Mouse (Mus musculus) gonadal fat pad, adult 2 months (tissue): ENCODE results near the gene Rab36. TPM values are rescaled to one million over a fixed set of nuclear protein-coding genes. Genes with fewer than 3 reads are reported as not detected.

Experiments used
- DNase-seq: peaks from one replicate; pipeline ENCODE4 v3.0.0-alpha.2; 2012; ENCODE audit warnings: low read depth
- polyA plus RNA-seq: library from polyadenylated mRNA; depleted of rRNA; stranded (reverse); fragments of >200 nt; gene quantifications from 2 replicates; pipeline ENCODE4 v1.2.3, GENCODE M21; 2012; rRNA removed

The Rab36 gene
- polyA plus RNA-seq, 1 experiment = 5.0 TPM

DNA sequence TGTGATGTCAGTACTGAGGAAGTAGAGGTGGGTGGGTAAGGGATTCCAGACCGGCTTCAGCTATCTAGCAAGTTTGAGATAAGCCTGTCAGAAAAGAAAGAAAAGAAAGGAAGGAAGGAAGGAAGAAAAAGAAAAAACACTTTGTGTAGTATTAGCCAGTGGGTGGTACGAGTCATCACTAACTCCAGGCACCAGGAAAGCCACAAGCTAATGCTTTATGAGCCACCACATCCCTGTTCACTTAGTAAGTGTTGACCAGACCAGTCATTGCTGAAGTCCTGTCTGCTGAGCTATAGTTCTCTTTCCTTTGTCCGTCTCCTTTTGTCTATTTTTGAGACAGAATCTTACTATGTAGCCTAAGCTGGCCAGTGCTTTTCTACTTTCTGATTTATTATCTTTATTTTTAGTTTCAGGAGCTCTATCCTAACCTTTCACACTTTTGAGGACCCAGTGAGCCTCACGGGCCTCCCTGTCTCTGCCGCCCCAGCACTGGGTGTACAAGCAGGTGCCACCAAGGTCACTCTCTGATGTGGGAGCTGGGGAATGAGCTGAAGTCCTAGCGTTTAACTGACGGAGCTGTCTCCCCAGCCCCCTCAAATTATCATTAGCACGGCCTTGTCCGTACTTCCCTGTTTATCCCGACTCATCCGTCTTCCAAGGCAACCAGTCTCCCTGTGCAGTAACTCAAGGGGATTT lies 33.6 kb downstream of the Rab36 start:
- no peak for DNase-seq

DNA sequence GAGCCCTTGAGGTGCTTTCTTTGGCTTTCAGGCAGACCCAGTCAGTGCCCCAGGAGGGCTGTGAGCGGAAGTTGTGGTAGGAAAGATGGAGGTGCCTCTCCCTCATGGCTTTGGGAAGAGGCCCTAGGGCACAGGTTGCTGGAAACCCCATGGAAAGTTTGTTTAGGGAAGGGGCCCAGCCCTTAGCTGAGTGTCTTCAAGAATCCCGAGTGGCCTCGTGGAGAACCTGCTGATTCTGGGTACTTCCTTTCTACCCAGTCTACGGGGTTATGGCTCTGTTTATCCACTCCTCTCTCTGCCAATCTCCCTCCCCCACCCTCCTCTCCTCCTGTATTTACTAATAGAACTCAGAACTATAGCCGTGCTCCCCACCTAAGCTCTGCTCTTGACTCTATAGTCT lies 38.8 kb downstream of the Rab36 start:
- no peak for DNase-seq

DNA sequence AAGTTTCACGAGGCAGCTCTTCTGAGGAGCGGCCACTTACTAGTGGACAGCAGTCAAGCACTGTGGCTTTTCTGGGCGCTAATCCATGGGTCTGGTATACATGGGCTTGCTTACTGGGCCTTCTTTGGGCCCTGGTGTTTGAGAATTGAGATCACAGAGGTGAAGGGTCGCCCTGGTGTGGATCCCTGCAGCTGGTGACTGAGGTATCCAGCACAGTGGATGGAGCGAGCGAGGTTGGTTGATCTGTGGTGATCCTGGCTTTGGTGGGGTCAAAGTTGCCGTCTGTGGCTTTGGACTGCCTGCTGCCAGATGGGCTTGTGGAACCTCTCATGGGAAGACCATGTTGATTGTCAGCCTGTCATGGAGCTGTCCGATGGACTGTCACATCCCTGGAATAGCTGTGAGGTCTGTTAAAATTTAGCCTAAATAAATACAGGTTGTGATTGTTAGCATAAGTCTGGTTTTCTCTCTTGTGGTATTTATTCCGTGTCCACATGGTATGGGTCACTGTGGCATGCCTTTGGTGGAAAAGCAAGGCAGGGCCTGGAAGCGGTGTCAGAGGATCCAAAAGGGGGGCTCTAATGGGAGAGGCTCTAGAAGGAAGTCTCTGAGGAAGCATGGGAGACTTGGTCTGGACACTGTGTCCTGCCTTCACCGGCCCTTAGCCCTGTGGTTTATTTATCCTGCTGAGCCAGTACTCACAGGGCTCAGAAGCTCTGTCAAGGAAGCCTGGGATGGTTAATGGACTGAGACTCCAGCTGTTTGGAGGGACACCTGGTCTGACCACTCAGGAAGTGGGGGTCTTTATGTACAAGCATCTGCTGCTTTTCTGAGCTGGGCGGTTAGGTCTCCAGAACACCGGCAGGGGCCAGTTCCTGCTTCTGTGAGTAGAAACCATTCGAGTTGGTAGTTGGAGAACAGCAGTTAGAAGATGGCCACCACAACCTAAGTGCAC lies 41.6 kb downstream of the Rab36 start:
- no peak for DNase-seq

DNA sequence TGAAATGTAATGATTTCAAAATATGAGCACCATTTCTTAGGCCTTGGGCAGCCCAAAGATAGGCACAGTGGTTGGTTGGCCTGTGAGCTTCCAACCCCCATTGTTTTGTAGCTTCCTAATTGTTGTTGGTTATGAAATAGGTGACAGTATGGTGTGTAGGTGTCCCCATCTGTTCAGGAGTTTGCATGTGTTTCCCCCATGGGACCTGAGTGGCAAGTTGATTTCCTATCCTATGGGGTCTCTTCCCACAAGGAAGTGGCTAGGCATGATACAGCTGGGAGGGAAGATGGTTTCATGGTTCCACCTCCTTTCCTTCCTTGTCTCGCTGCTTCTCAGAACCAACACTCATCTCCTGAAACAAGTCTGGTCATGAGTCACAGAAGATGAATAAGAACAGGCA lies 48.5 kb downstream of the Rab36 start:
- no peak for DNase-seq

DNA sequence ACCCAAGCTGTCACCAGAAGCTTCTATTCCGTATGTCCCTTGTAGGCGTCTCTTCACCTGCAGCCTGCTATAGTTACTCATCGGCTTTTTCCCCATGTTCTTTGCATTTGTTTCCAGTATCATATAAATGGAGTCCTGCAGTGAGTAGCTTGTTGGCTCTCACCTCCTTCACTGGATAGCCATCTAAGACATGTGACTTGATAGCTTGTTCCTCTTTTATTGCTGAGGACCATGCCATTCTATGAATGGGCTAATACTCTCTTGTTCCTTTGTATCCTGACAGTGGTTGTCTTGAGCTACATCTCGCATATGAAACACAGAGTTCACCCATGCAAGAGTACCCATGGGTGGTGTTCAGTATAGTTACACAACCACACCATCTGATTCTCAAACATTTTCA lies 51.6 kb downstream of the Rab36 start:
- DNase-seq = no peak

DNA sequence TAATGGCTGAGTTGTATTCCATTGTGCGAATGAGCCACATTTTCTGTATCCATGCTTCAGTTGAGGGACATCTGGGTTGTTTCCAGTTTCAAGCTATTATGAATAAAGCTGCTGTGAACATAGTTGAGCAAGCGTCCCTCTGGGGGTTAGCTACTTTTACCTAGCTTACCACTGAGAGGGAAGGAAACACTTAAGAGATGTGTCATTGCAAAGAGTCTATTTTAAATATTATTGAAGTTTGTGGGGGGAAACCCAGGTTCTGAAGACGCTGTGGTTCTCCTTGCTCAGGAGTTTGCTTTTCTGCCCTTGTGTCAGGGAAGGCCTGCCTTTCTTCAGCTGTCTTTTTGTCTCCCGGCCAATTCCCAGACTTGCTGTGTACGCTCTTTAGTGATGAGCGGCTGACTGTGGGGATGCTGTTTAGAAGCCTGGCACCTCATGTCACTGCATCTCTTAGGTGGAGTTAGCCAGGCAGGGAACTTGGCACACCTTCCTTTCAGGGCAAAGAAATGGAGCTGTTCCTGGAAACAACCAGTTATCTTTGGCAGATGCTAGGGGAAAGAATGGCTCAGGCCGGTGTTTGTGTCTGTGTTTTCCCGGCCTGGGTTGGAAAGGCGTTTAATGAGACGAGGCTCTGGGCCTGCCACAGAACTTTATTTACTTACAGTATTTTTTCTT lies 54.8 kb downstream of the Rab36 start:
- DNase-seq = no peak

DNA sequence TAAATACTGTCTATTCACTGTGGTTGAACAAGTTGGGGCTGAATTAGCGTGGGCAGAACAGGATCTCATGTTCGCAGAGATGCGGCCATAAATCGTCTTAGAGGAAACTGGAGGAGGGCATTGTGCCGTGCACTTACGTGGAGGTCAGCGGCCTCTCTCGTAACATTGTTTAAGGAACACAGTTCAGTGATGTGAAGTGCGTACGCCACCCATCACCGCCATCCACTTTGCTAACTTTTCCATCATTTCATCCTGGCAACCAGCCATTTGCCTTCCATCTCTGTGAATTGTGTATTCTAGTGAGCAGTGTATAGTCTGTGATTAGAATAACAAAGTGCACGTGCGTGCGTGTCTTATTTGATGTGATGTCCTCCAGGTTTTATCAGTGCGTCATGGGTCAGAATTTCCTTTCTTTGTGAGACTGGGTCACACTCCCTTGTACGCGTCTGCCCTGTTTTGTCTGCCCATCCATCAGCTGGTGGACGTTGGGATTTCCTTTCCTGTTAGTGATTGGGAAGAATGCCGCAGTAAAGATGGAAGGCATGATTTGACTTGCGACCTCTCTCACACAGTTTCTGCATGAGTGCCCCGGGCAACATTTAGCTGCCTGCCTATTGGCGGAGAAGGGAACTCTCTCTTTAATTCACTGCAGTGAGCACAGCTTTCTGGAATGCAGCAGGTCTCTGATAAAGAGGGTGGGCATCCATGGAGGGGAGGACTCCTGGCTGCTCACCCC lies 56.6 kb downstream of the Rab36 start:
- DNase-seq = no peak

DNA sequence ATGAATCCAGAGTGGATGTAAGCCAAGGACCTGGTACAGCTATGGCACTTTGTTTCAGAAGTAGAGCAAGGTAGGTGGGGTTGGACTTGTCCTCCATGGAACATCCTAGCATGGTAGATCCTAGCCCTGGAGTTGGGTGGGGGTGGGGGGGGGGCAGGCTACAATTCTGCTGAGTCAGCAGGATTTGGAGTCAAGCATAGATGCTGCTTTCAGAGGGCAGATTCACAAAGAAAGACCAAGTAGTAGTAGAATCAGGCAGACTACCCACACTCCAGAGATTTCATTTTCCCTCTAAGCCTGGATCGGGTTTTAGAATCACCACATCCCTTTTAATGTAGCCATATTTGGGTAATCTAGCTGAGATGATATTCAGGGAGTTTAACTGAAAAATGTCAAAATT lies 57.5 kb downstream of the Rab36 start:
- no peak for DNase-seq

DNA sequence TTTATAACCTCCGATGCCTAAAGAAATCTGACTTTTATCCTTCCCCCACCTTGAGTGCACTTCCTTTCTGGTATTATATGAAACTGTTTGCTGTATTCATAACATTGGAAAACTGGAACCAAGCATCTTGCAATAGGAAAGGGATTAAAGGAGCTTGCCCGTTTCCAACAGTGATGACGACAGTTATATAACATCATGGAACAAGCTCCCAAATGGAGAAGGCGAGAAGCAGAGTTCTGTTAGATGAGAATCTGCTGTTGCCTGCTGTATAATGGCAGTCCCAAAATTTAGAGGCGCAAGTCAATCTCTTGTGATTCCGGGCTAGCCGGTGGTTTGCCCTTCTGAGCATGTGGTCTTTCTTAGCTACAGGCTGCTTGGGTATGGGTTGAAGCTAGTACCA lies 58.4 kb downstream of the Rab36 start:
- DNase-seq = no peak

DNA sequence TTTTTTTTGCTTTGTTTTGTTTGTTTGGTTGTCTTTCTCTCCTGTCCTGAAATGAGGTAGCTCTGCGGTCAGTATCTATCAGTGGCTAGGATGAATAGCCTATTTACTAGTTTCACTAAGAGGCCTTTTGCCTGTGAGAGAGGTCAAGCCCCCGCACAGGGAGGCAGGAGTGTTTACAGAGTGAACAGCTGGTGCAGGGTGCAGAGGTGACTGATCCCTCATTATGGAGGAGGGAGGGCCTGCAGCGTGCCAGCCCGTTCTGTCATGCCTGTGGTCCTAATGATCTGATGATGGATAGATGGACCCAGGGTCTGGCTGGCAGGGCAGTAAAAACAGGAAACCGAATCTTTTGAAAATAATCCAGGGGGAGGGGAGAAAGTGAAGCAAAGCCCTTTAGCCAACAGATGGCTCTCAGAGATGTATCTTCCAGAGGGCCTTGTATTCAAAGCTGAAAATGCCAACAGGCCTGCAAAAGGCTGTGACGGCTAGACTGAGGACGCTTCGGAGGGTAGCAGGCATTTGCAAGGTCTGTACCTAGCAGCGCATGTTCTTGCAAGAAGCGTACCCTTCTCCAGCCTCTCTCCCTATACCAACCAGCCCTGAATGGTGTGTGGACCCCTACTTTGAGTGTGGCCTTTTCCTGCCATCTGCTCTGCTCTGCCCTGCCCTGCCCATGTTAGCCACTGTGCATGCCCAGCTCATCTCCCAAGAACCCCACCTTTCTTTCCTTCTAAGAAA lies 61.8 kb downstream of the Rab36 start:
- DNase-seq = no peak

DNA sequence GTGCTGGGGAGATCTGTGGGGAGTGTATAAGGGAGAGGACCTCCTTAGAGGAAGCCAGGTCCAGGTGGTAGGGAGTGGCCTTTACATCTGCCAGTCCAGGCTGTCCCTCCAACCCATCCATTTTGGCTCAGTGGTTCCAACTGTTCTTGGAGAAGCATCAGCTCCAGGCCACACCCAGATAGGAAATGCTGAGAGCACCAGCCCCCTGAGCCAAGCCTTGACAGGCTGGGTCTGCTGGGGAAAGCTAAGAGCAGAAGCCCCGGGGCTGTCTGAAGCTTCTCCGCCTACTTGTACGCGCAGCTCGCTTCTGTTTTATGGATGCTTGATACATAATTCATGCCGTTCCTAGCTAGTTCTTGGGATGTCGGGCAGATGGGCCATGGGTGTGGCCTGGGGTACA lies 63.4 kb downstream of the Rab36 start:
- DNase-seq = no peak

DNA sequence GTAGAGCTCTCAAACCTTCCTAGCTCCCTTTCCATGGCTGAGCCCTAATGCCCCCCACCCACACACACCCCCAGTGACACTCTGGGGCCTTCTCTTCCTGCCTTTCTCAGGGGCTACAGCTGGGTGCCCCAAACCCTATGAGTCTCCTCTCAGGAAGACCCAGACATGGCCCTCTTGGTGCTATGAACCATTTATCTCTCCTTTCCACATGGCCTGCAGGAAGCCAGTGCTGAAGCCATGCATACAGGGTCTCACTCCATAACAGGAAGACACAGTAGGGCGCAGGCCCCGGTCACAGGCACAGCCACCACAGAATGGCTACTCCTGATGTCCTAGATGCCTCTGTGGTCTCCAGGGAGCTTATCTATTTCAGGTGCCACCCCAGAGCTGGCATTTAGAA lies 66.6 kb downstream of the Rab36 start:
- no peak for DNase-seq

Other genes with a start within 250 kb of the Rab36 start
- 6.4 and 7.6 TPM in 2 replicates for gene Gnaz, start 69.9 kb upstream of the Rab36 start, polyA plus RNA-seq
- gene Rsph14, start 4.5 kb upstream of the Rab36 start, polyA plus RNA-seq = 0.93 and 2.7 TPM in 2 replicates
- gene Bcr, start 23.5 kb downstream of the Rab36 start, polyA plus RNA-seq = 23.2 and 30.1 TPM in 2 replicates
- gene Specc1l, start 175.0 kb downstream of the Rab36 start, polyA plus RNA-seq = 19.2 and 20.0 TPM in 2 replicates